Mouse (Mus musculus): Measurements from ENCODE around the gene Irf2bpl. TPM values are rescaled to one million over a fixed set of nuclear protein-coding genes. Genes with fewer than 3 reads are reported as not detected.

Gene Irf2bpl
- polyA plus RNA-seq, 1 experiment from 2014 or later: 34.2 TPM

- Histone ChIP-seq H3K27me3 (ENCODE audit: insufficient read depth, poor library complexity, severe bottlenecking) (peaks cover 50% of the 10 kb centered on the region), H3K36me3 (no peaks in the 10 kb centered on the region), H3K4me1 (replicated peaks) (peaks cover 56% of the 10 kb centered on the region), H3K4me3 (peak overlapping the region; percentile 27), H3K27ac (peak overlapping the region; percentile 77), H3K9me3 (no peaks in the 10 kb centered on the region)
- DNase-seq (ENCODE audit: low spot score): peak; percentile 17
- WGBS: 8% methylated on average over 22 of the region's 22 CpGs
These were observed 27.9 kb upstream of the Irf2bpl start for GRCm38 (mm10) chr12:86912335-86913093.

DNA sequence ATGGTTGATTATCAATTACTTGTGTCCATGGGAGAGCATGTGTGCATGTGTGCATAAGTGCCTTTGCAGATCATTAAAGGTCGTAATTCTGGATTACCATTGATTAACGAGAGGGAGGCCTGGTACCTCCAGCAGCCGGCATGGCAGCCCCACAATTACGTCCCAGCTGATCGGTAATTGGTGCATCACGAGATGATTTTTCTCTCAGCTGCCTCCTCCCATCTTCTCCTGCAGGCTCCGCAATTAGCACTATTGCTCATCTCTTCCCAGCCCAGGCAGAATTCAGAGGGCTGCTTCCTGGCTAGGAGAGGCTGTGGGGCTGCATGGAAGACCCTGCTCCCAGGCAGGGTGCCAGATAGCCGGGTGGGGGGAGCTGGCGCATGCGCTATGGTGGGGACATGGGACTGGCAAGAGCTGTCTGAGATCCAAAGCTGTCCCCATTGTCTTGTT, 26.9 kb upstream of the Irf2bpl start:
- H3K9me3 ChIP-seq: no peaks in the 10 kb centered on the region
- H3K4me1 ChIP-seq (replicated peaks): peaks cover 48% of the 10 kb centered on the region
- peaks cover 58% of the 10 kb centered on the region for H3K27me3 ChIP-seq (ENCODE audit: insufficient read depth, poor library complexity, severe bottlenecking)
- WGBS: 55% methylated on average over 10 of the region's 10 CpGs
- H3K27ac ChIP-seq: peak overlapping the region; percentile 77
- DNase-seq (ENCODE audit: low spot score): no peak
- no peaks in the 10 kb centered on the region for H3K36me3 ChIP-seq
- H3K4me3 ChIP-seq: 0 out of 2 replicates have a peak overlapping the region, but pooled peaks have one; percentile 2

- peaks cover 31% of the 10 kb centered on the region for H3K4me1 ChIP-seq (replicated peaks)
- DNase-seq (ENCODE audit: low spot score): peak; percentile 80
- no peak overlapping the region for H3K4me3 ChIP-seq
- peaks cover 27% of the 10 kb centered on the region for H3K27me3 ChIP-seq (ENCODE audit: insufficient read depth, poor library complexity, severe bottlenecking)
- no peak overlapping the region for H3K27ac ChIP-seq
- H3K9me3 ChIP-seq: no peaks in the 10 kb centered on the region
- no peaks in the 10 kb centered on the region for H3K36me3 ChIP-seq
- WGBS: 3% methylated on average over 15 of the region's 15 CpGs
These were observed 21.8 kb upstream of the Irf2bpl start for GRCm38 (mm10) chr12:86906395-86906794.

DNA sequence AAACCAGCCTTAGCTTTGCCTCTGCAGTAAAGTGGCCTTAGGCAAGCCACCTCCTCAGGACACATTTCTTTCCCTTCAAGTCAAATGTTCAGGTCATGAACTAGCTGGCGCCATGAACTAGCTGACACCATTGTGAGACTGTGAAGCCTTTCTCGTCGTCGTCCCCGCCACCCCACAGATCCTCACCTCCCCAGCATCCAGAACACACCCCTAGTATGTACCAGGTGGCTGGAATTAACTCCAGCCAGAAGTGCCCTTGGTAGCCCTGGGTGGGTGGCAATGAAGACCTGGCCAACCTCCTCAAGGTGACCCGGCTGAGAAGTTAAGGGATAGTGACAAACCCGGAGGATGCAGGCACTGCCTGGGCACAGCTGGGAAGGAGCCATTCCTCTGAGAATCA, 21.3 kb upstream of the Irf2bpl start:
- no peak for DNase-seq (ENCODE audit: low spot score)
- Histone ChIP-seq H3K27me3 (ENCODE audit: insufficient read depth, poor library complexity, severe bottlenecking) (peaks cover 25% of the 10 kb centered on the region), H3K36me3 (no peaks in the 10 kb centered on the region), H3K9me3 (no peaks in the 10 kb centered on the region), H3K27ac (peak overlapping the region; percentile 41; the same call in 1 of the 2 replicates), H3K4me3 (no peak overlapping the region), H3K4me1 (replicated peaks) (peaks cover 28% of the 10 kb centered on the region)
- 66% methylated on average over 7 of the region's 7 CpGs for WGBS

GRCm38 (mm10) chr12:86905203-86905602, 20.6 kb upstream of the Irf2bpl start:
- H3K9me3 ChIP-seq: no peaks in the 10 kb centered on the region
- peaks cover 25% of the 10 kb centered on the region for H3K27me3 ChIP-seq (ENCODE audit: insufficient read depth, poor library complexity, severe bottlenecking)
- no peaks in the 10 kb centered on the region for H3K36me3 ChIP-seq
- H3K4me3 ChIP-seq: no peak overlapping the region
- no peak for DNase-seq (ENCODE audit: low spot score)
- peaks cover 29% of the 10 kb centered on the region for H3K4me1 ChIP-seq (replicated peaks)
- H3K27ac ChIP-seq: peak overlapping the region; percentile 45; the same call in 1 of the 2 replicates
- 12% methylated on average over 4 of the region's 4 CpGs for WGBS

- peaks cover 19% of the 10 kb centered on the region for H3K27me3 ChIP-seq (ENCODE audit: insufficient read depth, poor library complexity, severe bottlenecking)
- no peak for DNase-seq (ENCODE audit: low spot score)
- WGBS: 87% methylated on average over 11 of the region's 11 CpGs
- no peaks in the 10 kb centered on the region for H3K36me3 ChIP-seq
- H3K9me3 ChIP-seq: no peaks in the 10 kb centered on the region
- H3K4me3 ChIP-seq: no peak overlapping the region
- peak overlapping the region; percentile 45; the same call in 1 of the 2 replicates for H3K27ac ChIP-seq
- peaks cover 35% of the 10 kb centered on the region for H3K4me1 ChIP-seq (replicated peaks)
These were observed 19.5 kb upstream of the Irf2bpl start for GRCm38 (mm10) chr12:86903828-86904806.

GRCm38 (mm10) chr12:86899461-86900179, 15.0 kb upstream of the Irf2bpl start:
- Histone ChIP-seq H3K9me3 (no peaks in the 10 kb centered on the region), H3K27me3 (ENCODE audit: insufficient read depth, poor library complexity, severe bottlenecking) (no peaks in the 10 kb centered on the region), H3K27ac (peak overlapping the region; percentile 94), H3K4me1 (replicated peaks) (peaks cover 61% of the 10 kb centered on the region), H3K4me3 (no peak overlapping the region), H3K36me3 (no peaks in the 10 kb centered on the region)
- peak; percentile 47 for DNase-seq (ENCODE audit: low spot score)
- WGBS: 68% methylated on average over 11 of the region's 11 CpGs

DNA sequence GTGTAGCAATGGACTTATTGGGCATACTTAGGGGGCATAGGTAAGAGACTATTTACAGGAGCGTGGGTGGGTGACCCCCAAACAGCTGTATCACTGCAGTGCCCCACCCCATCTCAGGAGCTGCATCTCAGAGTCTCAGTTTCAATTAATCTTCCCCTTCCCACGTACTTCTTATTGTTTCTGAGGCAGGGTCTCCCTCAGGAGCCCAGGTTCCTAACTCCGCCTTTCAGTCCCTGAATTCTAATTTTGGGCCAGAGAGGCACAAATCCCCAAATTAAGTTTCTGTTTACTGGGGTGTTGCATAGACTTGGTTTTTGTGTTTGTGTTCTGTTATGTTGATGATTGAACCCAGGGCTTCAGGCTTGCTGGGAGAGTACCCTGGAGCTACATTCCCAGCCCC, 13.8 kb upstream of the Irf2bpl start:
- WGBS: 58% methylated on average over 3 of the region's 3 CpGs
- H3K27ac ChIP-seq: peak overlapping the region; percentile 94
- H3K4me1 ChIP-seq (replicated peaks): peaks cover 69% of the 10 kb centered on the region
- H3K9me3 ChIP-seq: no peaks in the 10 kb centered on the region
- no peak for DNase-seq (ENCODE audit: low spot score)
- H3K36me3 ChIP-seq: no peaks in the 10 kb centered on the region
- no peaks in the 10 kb centered on the region for H3K27me3 ChIP-seq (ENCODE audit: insufficient read depth, poor library complexity, severe bottlenecking)
- no peak overlapping the region for H3K4me3 ChIP-seq

DNA sequence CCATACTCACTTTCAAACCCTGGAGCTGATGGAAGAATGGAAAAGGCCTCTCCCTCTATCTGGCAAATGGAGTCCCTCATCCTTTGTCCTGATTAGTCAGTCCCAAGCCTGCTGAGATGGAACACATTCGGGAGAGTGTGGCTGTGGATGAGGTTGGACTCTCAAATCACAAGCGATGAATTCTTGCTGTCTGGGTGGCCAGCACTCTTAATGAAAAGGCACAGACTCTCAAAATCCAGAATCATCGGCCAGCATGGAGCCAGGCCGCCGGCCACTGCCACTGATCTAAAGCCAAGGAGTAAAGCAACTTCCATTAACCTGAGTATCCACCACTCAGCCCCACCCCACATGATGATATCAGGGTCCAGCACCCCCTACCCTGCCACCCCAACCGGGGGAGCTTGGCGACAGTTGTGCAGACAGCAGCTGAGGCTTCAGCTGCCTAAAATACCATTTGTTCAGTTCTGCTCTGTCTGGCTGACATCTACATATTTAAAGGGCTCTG, 13.2 kb upstream of the Irf2bpl start:
- DNase-seq (ENCODE audit: low spot score): no peak
- 50% methylated on average over 7 of the region's 7 CpGs for WGBS
- Histone ChIP-seq H3K27ac (peak overlapping the region; percentile 94), H3K27me3 (ENCODE audit: insufficient read depth, poor library complexity, severe bottlenecking) (no peaks in the 10 kb centered on the region), H3K4me3 (no peak overlapping the region), H3K36me3 (no peaks in the 10 kb centered on the region), H3K4me1 (replicated peaks) (peaks cover 76% of the 10 kb centered on the region), H3K9me3 (no peaks in the 10 kb centered on the region)

DNA sequence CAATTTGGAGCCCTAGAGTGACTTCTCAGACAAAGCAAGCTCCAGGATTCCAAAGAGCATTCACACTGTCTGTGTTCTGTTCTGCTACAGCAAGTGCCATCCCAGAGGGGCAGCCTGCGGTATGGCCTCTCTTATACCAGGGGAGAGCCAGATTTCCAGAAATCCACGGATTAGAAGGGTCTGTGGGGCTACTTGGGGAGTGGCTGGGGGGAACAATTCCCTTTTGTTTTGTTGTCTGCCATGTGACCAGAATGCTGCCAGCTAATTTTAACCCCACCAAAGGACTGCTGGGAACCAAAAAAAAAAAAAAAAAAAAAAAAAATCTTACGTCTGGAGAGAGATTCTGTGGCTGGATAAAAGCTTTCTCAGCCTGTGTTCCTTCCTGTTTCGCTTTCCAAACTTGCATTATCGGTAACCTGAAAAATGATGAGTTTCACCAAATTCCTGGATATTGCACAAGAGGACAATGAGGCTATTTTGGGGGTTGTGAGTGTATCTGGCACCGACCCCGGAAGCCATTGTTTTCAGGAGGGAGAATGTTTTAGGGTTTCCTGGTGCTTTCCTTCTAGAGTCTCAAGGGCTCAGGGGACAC, 12.4 kb upstream of the Irf2bpl start:
- Histone ChIP-seq H3K4me1 (replicated peaks) (peaks cover 84% of the 10 kb centered on the region), H3K4me3 (0 out of 2 replicates have a peak overlapping the region, but pooled peaks have one; percentile 12), H3K27ac (peak overlapping the region; percentile 94), H3K9me3 (no peaks in the 10 kb centered on the region), H3K36me3 (no peaks in the 10 kb centered on the region), H3K27me3 (ENCODE audit: insufficient read depth, poor library complexity, severe bottlenecking) (no peaks in the 10 kb centered on the region)
- DNase-seq (ENCODE audit: low spot score): no peak
- WGBS: 36% methylated on average over 7 of the region's 7 CpGs

GRCm38 (mm10) chr12:86896441-86896890, 11.9 kb upstream of the Irf2bpl start:
- Histone ChIP-seq H3K4me3 (0 out of 2 replicates have a peak overlapping the region, but pooled peaks have one; percentile 12), H3K36me3 (no peaks in the 10 kb centered on the region), H3K4me1 (replicated peaks) (peaks cover 89% of the 10 kb centered on the region), H3K27ac (peak overlapping the region; percentile 94), H3K27me3 (ENCODE audit: insufficient read depth, poor library complexity, severe bottlenecking) (no peaks in the 10 kb centered on the region), H3K9me3 (no peaks in the 10 kb centered on the region)
- WGBS: 26% methylated on average over 7 of the region's 7 CpGs
- DNase-seq (ENCODE audit: low spot score): no peak
